Mouse (Mus musculus) lung, adult 2 months (tissue): ENCODE data around the gene Cnr2.

Experiments
- CTCF ChIP-seq: fragments of 200-500 bp; IDR thresholded peaks from 2 replicates; pipeline ENCODE4 v1.5.1; 2011; ENCODE audit warnings: mild to moderate bottlenecking, low read length, control low read depth; ENCODE audit not compliant: insufficient read depth
- POLR2A ChIP-seq: fragments of 200-500 bp; IDR thresholded peaks from 2 replicates; pipeline ENCODE4 v1.6.1; 2011; ENCODE audit warnings: low read depth, mild to moderate bottlenecking, control low read depth, low read length, borderline replicate concordance; ENCODE audit errors: extremely low read depth

DNA sequence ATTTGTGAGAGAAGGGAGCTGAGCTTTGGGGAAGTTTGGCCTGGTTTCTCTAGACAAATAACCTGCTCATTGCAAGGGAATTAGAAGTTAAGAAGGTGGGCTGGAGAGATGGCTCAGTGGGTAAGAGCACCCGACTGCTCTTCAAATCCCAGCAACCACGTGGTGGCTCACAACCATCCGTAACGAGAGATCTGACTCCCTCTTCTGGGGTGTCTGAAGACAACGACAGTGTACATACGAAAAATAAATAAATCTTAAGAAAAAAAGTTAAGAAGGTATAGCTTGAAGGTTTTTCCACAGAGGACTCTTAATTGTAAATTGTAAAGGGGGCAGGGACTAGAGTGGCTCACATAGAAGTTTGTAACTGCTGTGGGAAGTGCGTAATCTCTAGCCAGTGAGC is 19.6 kb upstream of the Cnr2 start:
- TF ChIP-seq CTCF (no peak), POLR2A (no peak)
